Mouse (Mus musculus): ENCODE results near the gene Rsc1a1.
A peak's percentile ranks its signal among the peaks of the same experiment; 100 is the strongest.

The Rsc1a1 gene

GRCm38 (mm10) chr4:141685499-141685898 is at the start of gene Rsc1a1:
TSS of gene Rsc1a1 (minus strand) at chr4:141685599.
- DNase-seq, result no peak

- DNase-seq, result no peak
Observed at GRCm38 (mm10) chr4:141735206-141735560, 49.8 kb upstream of the Rsc1a1 start.

GRCm38 (mm10) chr4:141734446-141735205 is 49.2 kb upstream of the Rsc1a1 start:
- DNase-seq, result peak; percentile 94

GRCm38 (mm10) chr4:141731766-141732165 is 46.4 kb upstream of the Rsc1a1 start:
- DNase-seq, result no peak

GRCm38 (mm10) chr4:141730401-141730800 is 45.0 kb upstream of the Rsc1a1 start:
- DNase-seq, result no peak

GRCm38 (mm10) chr4:141729266-141729665 is 43.9 kb upstream of the Rsc1a1 start:
- DNase-seq, result no peak

- no peak for DNase-seq
Observed at GRCm38 (mm10) chr4:141725738-141726137, 40.3 kb upstream of the Rsc1a1 start.

- DNase-seq, result no peak
Observed at GRCm38 (mm10) chr4:141725277-141725676, 39.9 kb upstream of the Rsc1a1 start.

GRCm38 (mm10) chr4:141724594-141724993 is 39.2 kb upstream of the Rsc1a1 start:
- no peak for DNase-seq

- DNase-seq, result no peak
Observed at GRCm38 (mm10) chr4:141723673-141724068, 38.3 kb upstream of the Rsc1a1 start.

- peak; percentile 95 for DNase-seq
Observed at GRCm38 (mm10) chr4:141722731-141723672, 37.6 kb upstream of the Rsc1a1 start, which contains the start of gene Ddi2. TSS of gene Ddi2 (minus strand) at chr4:141723419.

- no peak for DNase-seq
Observed at GRCm38 (mm10) chr4:141721961-141722360, 36.6 kb upstream of the Rsc1a1 start.

GRCm38 (mm10) chr4:141720761-141721523 is 35.5 kb upstream of the Rsc1a1 start:
- DNase-seq, result no peak

- no peak for DNase-seq
Observed at GRCm38 (mm10) chr4:141719304-141719703, 33.9 kb upstream of the Rsc1a1 start.

GRCm38 (mm10) chr4:141717633-141718032 is 32.2 kb upstream of the Rsc1a1 start:
- DNase-seq, result no peak

- no peak for DNase-seq
Observed at GRCm38 (mm10) chr4:141715027-141715426, 29.6 kb upstream of the Rsc1a1 start.

GRCm38 (mm10) chr4:141713598-141714142 is 28.3 kb upstream of the Rsc1a1 start:
- no peak for DNase-seq

GRCm38 (mm10) chr4:141711250-141711649 is 25.9 kb upstream of the Rsc1a1 start:
- no peak for DNase-seq

- no peak for DNase-seq
Observed at GRCm38 (mm10) chr4:141708971-141709370, 23.6 kb upstream of the Rsc1a1 start.

- no peak for DNase-seq
Observed at GRCm38 (mm10) chr4:141708005-141708404, 22.6 kb upstream of the Rsc1a1 start.

GRCm38 (mm10) chr4:141705331-141705730 is 19.9 kb upstream of the Rsc1a1 start:
- DNase-seq, result no peak

GRCm38 (mm10) chr4:141704625-141705024 is 19.2 kb upstream of the Rsc1a1 start:
- DNase-seq, result no peak

- DNase-seq, result no peak
Observed at GRCm38 (mm10) chr4:141694719-141695118, 9.3 kb upstream of the Rsc1a1 start.

Data from liver (tissue).